Mouse (Mus musculus) thymus, postnatal 25 days (tissue): ENCODE data around the gene AI467606.
A peak's percentile ranks its signal among the peaks of the same experiment; 100 is the strongest.
"Not testable (repeated sequence)": the region's sequence is repeated elsewhere in the genome, so short reads cannot be mapped to it uniquely, and the experiment has no call there.

Experiments
- DNase-seq: peaks from one replicate; pipeline ENCODE4 v3.0.0; 2022

AI467606 gene

GRCm38 (mm10) chr7:127091114-127091896, at the start of gene AI467606:
Gene AI467606, plus strand, starts transcription at chr7:127091359.
- peak; percentile 97 for DNase-seq

DNA sequence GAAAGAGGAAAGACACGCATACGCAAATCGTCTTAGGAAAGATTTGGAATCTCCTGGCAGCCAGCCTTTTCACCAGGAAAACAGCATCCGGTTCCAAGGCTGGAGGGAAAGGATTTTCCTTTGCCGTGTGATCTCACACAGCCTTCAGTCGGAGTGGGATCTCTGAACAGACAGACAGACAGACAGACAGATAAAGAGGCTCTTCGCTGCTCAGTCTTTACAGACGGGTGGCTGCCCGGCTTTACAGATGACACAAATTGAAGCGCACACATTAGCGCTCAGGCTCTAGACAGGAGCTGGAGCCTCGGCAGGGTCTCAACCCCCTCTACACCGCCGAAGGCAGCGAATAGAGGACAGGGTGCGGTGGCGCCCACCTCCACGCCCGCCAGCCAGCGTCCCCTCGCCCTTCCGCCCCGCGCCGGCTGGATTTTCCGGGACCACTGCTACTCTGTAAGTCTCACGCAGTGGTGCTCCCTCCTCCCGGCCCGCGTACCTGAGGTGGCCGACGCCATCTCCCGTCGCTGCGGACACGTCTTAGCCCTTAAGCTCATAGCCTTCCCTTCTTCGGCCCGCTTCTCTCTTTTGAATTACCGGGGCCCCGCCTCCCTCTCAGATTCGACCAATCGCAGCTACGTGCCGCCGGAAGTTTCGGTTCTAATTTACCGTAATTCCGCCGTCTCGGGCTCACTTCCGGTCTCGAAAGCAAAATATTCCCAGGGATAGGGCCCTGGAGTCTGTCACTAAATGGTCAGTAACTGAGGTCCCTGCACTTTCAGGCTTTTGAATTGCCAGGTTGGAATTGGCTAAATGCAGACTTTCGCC, 49.1 kb upstream of the AI467606 start, which contains the start of gene Kif22:
Gene Kif22 (minus strand): TSS at position 621 of the 822 bp plus-strand sequence.
- DNase-seq: peak; percentile 90

GRCm38 (mm10) chr7:127055026-127055585, 36.1 kb upstream of the AI467606 start:
- peak; percentile 46 for DNase-seq

- DNase-seq: no peak
Measured at GRCm38 (mm10) chr7:127065538-127065937, 25.6 kb upstream of the AI467606 start.

DNA sequence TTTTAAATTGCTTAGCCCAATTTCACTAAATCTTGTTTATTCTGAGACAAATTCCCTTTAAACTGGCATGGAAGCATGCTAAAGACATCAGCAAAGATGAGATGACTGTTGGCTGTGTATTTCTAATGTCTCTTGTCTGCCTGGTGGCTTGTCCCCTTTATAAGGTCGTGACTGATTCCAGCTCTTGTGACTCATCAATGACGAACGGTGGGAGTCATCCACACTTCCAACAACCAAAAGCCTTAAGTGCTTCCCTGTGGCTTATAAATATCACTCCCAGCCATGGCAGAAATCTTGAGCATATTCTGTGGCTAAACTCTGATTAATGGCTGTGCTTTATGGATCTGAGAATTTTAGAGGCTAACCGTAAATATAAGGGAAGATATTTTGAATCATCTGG, 24.8 kb upstream of the AI467606 start:
- DNase-seq: no peak

GRCm38 (mm10) chr7:127070871-127071413, 20.2 kb upstream of the AI467606 start:
- no peak for DNase-seq

- no peak for DNase-seq
Measured at GRCm38 (mm10) chr7:127073221-127073620, 17.9 kb upstream of the AI467606 start.

- no peak for DNase-seq
Measured at GRCm38 (mm10) chr7:127076188-127076587, 15.0 kb upstream of the AI467606 start.

- DNase-seq: peak; percentile 53
Measured at GRCm38 (mm10) chr7:127077692-127078091, 13.5 kb upstream of the AI467606 start.

DNA sequence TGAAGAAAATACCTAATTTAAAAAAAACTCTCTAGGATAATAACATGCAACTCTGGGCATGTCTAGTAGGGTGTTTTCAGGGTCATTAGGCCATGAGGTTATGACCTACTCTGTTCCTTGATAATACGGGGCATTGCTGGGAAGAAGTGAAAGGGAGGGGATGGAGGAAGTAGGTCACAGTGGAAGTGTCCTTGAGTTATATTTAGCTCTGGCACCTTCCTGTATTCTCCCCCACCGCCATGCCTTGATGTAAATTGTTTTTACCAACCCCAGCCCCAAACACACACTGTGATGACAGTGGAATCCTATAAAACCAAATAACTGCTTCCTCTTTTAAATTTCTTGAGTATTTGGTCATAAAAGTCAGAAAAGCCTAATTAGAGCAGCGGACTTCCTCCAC, 11.1 kb upstream of the AI467606 start:
- DNase-seq: no peak

- no peak for DNase-seq
Measured at GRCm38 (mm10) chr7:127082271-127082670, 8.9 kb upstream of the AI467606 start.

DNA sequence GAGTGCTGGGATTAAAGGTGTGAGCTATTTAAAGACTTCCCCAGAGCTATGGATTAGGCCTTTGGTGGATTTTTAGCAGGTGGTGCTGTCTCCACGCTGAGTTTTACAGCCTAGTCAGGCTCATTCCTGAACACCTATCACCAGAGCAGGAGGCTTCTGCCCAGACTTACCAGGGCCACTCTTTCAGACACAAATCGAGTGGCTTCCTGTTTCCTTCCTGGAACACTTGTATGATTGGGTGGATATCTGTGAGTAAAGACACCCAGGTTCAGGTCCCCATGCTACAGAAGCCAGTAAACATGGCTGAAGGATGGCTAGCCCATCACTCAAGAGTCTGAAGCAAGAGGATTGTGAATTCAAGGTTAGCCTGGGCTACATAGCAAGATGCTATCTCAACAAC, 8.2 kb upstream of the AI467606 start:
- no peak for DNase-seq

DNA sequence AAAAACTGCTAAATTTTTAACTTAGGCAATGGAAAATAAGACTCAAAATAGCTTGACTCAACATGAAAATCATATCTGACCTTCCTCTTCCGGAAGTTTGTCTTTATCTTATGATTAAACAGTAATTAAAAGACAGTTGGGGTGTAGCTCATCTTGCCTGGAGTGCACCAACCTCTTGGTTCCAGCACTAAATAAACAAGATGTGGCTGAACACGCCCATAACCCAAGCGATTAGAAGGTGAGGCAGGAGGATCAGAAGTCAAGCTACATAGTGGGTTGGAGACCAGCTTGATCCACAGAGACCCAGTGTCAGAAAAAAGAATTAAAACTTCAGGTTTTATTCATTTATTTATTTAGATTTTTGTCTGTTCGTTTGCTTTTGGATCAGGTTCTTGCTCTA, 7.5 kb upstream of the AI467606 start:
- DNase-seq: no peak

DNA sequence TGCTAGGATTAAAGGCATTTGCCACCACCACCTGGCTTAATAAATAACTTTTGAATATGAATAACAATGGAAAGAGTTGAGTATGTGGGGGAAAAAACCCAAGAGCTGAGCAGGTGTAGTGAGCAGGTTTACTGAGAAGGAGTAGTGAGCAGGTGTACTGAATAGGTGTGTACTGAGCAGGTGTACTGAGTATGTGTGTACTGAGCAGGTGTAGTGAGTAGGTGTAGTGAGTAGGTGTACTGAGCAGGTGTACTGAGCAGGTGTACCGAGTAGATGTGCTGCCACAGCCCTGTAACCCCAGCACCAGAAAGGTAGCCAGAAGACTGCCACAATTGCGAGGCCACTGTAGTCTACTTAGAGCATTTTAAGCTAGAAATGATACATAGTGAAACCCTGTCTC, 6.4 kb upstream of the AI467606 start:
- DNase-seq: no peak

DNA sequence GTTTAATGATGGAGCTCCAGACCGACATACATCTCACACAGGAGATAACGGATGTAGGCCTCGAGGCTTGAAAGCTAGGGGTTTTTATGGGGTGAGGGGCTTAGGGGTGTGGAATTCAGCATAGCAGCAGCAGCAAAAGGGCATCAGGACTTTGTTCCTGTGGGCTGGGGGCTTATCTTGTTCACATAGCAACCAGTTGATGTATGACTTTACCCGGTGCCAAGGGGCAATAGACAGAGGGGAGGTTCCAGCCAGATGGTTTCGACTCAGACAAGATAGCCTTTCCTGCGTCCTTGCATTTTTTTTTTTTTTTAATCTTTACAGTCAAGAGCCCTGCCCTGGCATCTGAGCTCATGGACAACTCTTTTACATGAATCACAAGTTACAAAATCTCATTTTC, 5.4 kb upstream of the AI467606 start:
- not testable (repeated sequence) for DNase-seq

DNA sequence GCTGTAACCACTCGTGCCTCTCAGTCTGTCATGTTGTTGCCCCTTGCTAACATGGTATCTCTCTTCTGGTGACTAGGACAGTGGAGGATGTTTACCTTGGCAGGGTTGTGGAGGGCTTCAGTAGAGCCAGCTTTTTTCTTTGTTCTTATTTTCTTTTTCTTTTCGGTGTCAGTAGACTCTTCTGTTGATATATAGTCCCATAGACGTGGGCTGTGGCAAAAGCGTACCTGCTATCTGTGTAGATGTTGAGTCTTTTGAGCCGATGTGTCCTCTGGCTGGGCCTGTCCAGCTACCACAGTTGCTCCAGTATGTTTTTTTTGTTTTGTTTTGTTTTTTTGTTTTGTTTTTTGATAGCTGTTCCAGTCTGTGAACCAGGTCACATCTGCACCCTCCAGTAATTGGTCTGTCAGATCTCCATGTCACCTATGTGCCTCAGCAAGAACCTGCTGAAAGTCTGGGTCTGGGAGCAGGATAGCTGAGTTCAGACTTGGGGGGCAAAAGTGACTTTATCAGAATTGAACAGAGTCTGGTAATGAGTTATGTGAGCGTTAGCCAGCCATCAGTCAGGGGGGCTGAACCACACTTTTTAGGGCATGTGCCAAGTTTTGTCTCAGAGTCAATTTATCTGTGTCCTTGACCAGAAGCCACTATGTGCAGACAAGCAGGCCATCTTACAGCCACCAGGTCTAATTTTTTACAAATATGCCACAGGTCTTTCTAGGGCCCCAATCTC, 3.7 kb upstream of the AI467606 start, which contains the start of gene Zg16:
Gene Zg16 (minus strand): TSS at position 51 of the 733 bp plus-strand sequence.
- DNase-seq: not testable (repeated sequence)

- DNase-seq: no peak
Measured at GRCm38 (mm10) chr7:127088083-127088482, 3.1 kb upstream of the AI467606 start.

DNA sequence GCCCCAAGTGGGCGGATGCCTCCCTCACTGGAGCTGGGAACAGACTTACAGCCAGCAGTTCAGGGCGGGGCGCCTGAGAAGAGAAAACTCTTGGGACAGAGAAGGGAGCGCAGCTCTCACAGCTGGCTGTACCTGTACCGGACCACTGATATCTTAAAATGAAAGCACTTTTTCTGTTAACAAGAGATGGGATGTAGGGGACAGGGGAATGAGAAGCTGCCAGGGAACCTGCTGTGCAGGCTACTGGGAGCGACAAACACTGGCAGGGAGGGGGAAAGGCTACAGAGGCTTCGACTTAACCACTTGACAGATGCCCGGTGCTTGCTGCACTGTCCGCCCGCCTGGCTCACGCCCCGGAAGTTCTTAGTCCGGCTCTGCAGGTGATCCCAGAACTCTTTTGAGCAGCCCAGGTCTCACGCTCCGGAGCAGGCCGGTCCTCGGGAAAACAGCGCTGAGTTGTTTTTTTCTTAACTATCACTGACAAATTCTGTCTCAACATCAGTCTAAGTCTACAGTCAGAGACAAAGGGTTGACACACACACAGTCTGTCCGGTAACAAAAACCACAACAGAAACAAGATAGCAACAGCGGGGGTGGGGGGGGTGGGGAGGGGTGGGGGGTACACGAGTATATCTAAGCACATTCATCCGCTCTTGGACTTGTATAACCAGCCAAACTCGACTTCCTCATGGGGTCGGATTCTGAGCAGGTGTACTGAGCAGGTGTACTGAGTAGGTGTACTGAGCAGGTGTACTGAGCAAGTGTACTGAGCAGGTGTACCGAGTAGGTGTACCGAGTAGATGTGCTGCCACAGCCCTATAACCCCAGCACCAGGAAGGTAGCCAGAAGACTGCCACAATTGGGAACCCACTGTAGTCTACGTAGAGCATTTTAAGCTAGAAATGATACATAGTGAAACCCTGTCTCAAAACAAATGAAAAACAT, 2.0 kb upstream of the AI467606 start:
- peak; percentile 68 for DNase-seq

- DNase-seq: peak; percentile 44
Measured at GRCm38 (mm10) chr7:127090154-127091113, 725 bp upstream of the AI467606 start.

- DNase-seq: no peak
Measured at GRCm38 (mm10) chr7:127093914-127094313, 2.8 kb downstream of the AI467606 start.
